Mouse (Mus musculus): ENCODE results near the gene Fli1. TPM values are rescaled to one million over a fixed set of nuclear protein-coding genes. Genes with fewer than 3 reads are reported as not detected.

Gene Fli1
- total and polyA plus RNA-seq, 2 experiments from 2014 or later, result 6.8 to 7.0 TPM

GRCm38 (mm10) chr9:32518351-32519075 is 24.1 kb downstream of the Fli1 start:
- no peak for ATAC-seq
- DNase-seq, result no peak
- Histone ChIP-seq H3K4me2 (ENCODE audit: low read depth) (no peak overlapping the region), H3K27me3 (ENCODE audit: insufficient read depth, low read length) (no peaks in the 10 kb centered on the region), H3K4me3 (ENCODE audit: low read depth, low read length) (no peak overlapping the region), H3K27ac (ENCODE audit: low read depth, low read length) (no peak overlapping the region), H3K36me3 (ENCODE audit: insufficient read depth) (no peaks in the 10 kb centered on the region), H3K9ac (no peak overlapping the region), H3K4me1 (ENCODE audit: insufficient read depth) (no peaks in the 10 kb centered on the region), H3K9me3 (ENCODE audit: low read length) (no peaks in the 10 kb centered on the region)
- 67% methylated on average over 13 of the region's 13 CpGs for WGBS
- TF ChIP-seq CTCF (IDR thresholded peaks at IDR 0.05; ENCODE audit: low read depth), result no peak

GRCm38 (mm10) chr9:32516691-32517090 is 26.0 kb downstream of the Fli1 start:
- no peaks in the 10 kb centered on the region for H3K36me3 ChIP-seq (ENCODE audit: insufficient read depth)
- no peak overlapping the region for H3K4me2 ChIP-seq (ENCODE audit: low read depth)
- no peak for TF ChIP-seq CTCF (IDR thresholded peaks at IDR 0.05; ENCODE audit: low read depth)
- no peak overlapping the region for H3K27ac ChIP-seq (ENCODE audit: low read depth, low read length)
- no peaks in the 10 kb centered on the region for H3K27me3 ChIP-seq (ENCODE audit: insufficient read depth, low read length)
- H3K4me3 ChIP-seq (ENCODE audit: low read depth, low read length), result no peak overlapping the region
- no peaks in the 10 kb centered on the region for H3K9me3 ChIP-seq (ENCODE audit: low read length)
- no peak overlapping the region for H3K9ac ChIP-seq
- DNase-seq (no peak), ATAC-seq (no peak)
- H3K4me1 ChIP-seq (ENCODE audit: insufficient read depth), result no peaks in the 10 kb centered on the region
- 72% methylated on average over 9 of the region's 9 CpGs for whole genome bisulfite sequencing

GRCm38 (mm10) chr9:32515894-32516686 is 26.6 kb downstream of the Fli1 start:
- H3K36me3 ChIP-seq (ENCODE audit: insufficient read depth), result no peaks in the 10 kb centered on the region
- H3K4me3 ChIP-seq (ENCODE audit: low read depth, low read length), result no peak overlapping the region
- H3K27ac ChIP-seq (ENCODE audit: low read depth, low read length), result no peak overlapping the region
- no peak overlapping the region for H3K9ac ChIP-seq
- H3K4me2 ChIP-seq (ENCODE audit: low read depth), result no peak overlapping the region
- H3K4me1 ChIP-seq (ENCODE audit: insufficient read depth), result no peaks in the 10 kb centered on the region
- no peak for TF ChIP-seq CTCF (IDR thresholded peaks at IDR 0.05; ENCODE audit: low read depth)
- DNase-seq (no peak), ATAC-seq (no peak)
- 84% methylated on average over 10 of the region's 10 CpGs for WGBS
- no peaks in the 10 kb centered on the region for H3K9me3 ChIP-seq (ENCODE audit: low read length)
- H3K27me3 ChIP-seq (ENCODE audit: insufficient read depth, low read length), result no peaks in the 10 kb centered on the region

GRCm38 (mm10) chr9:32514406-32515058 is 28.1 kb downstream of the Fli1 start:
- Histone ChIP-seq H3K27ac (ENCODE audit: low read depth, low read length) (no peak overlapping the region), H3K4me1 (ENCODE audit: insufficient read depth) (no peaks in the 10 kb centered on the region), H3K9me3 (ENCODE audit: low read length) (no peaks in the 10 kb centered on the region), H3K4me3 (ENCODE audit: low read depth, low read length) (no peak overlapping the region), H3K27me3 (ENCODE audit: insufficient read depth, low read length) (no peaks in the 10 kb centered on the region), H3K36me3 (ENCODE audit: insufficient read depth) (no peaks in the 10 kb centered on the region), H3K4me2 (ENCODE audit: low read depth) (no peak overlapping the region), H3K9ac (no peak overlapping the region)
- ATAC-seq (no peak), DNase-seq (no peak)
- 66% methylated on average over 6 of the region's 6 CpGs for WGBS
- TF ChIP-seq CTCF (IDR thresholded peaks at IDR 0.05; ENCODE audit: low read depth), result no peak

- H3K4me3 ChIP-seq (ENCODE audit: low read depth, low read length), result no peak overlapping the region
- DNase-seq, result no peak
- ATAC-seq, result no peak
- no peaks in the 10 kb centered on the region for H3K4me1 ChIP-seq (ENCODE audit: insufficient read depth)
- H3K4me2 ChIP-seq (ENCODE audit: low read depth), result no peak overlapping the region
- no peaks in the 10 kb centered on the region for H3K9me3 ChIP-seq (ENCODE audit: low read length)
- H3K27me3 ChIP-seq (ENCODE audit: insufficient read depth, low read length), result no peaks in the 10 kb centered on the region
- no peak for TF ChIP-seq CTCF (IDR thresholded peaks at IDR 0.05; ENCODE audit: low read depth)
- no peak overlapping the region for H3K27ac ChIP-seq (ENCODE audit: low read depth, low read length)
- 81% methylated on average over 2 of the region's 2 CpGs for WGBS
- no peaks in the 10 kb centered on the region for H3K36me3 ChIP-seq (ENCODE audit: insufficient read depth)
- H3K9ac ChIP-seq, result no peak overlapping the region
Observed at GRCm38 (mm10) chr9:32513471-32513870, 29.2 kb downstream of the Fli1 start.

- no peak overlapping the region for H3K4me2 ChIP-seq (ENCODE audit: low read depth)
- H3K27me3 ChIP-seq (ENCODE audit: insufficient read depth, low read length), result no peaks in the 10 kb centered on the region
- 89% methylated on average over 7 of the region's 7 CpGs for WGBS
- no peak for TF ChIP-seq CTCF (IDR thresholded peaks at IDR 0.05; ENCODE audit: low read depth)
- H3K4me3 ChIP-seq (ENCODE audit: low read depth, low read length), result no peak overlapping the region
- H3K27ac ChIP-seq (ENCODE audit: low read depth, low read length), result no peak overlapping the region
- H3K4me1 ChIP-seq (ENCODE audit: insufficient read depth), result no peaks in the 10 kb centered on the region
- no peaks in the 10 kb centered on the region for H3K9me3 ChIP-seq (ENCODE audit: low read length)
- DNase-seq (no peak), ATAC-seq (no peak)
- no peaks in the 10 kb centered on the region for H3K36me3 ChIP-seq (ENCODE audit: insufficient read depth)
- H3K9ac ChIP-seq, result no peak overlapping the region
Observed at GRCm38 (mm10) chr9:32510454-32511263, 32.0 kb downstream of the Fli1 start.
